Mouse (Mus musculus): ENCODE results near the gene Car10. TPM values are rescaled to one million over a fixed set of nuclear protein-coding genes. Genes with fewer than 3 reads are reported as not detected.

Gene Car10
- polyA plus RNA-seq, 1 experiment from 2014 or later = 2.0 TPM

DNA sequence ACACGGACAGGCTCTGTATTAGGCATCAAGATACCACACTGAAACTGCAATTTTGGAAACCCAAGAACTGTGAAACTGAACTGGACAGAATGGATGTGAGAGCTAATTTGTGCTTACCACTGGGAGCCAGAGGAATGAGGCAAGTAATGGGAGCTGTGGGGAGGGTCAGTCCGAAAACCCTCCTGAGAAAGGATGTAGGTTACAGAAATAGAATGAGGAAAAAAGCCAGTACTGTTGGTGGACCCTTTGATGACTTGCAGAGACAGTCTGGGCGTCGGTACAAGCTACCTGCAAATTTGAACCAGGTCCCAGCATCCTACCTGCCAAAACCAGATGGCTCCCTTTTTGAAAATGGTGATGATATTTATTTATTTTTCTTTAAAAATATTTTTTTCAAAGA is 545.2 kb downstream of the Car10 start:
- DNase-seq (ENCODE audit: low spot score) (no peak), ATAC-seq (ENCODE audit: low read depth) (no peak)
- H3K4me1 ChIP-seq (ENCODE audit: control insufficient read depth, insufficient read depth, low read length) = no peaks in the 10 kb centered on the region
- H3K9me3 ChIP-seq (ENCODE audit: control insufficient read depth, low read length) = no peaks in the 10 kb centered on the region
- no peak overlapping the region for H3K4me2 ChIP-seq (ENCODE audit: low read depth, low read length)
- no peak overlapping the region for H3K27ac ChIP-seq (replicated peaks; ENCODE audit: low read depth, low read length)
- no peak overlapping the region for H3K9ac ChIP-seq (ENCODE audit: low read depth, low read length)
- H3K4me3 ChIP-seq (ENCODE audit: low read depth, low read length) = no peak overlapping the region
- H3K27me3 ChIP-seq (replicated peaks; ENCODE audit: control insufficient read depth, insufficient read depth, low read length) = no peaks in the 10 kb centered on the region
- 72% methylated on average over 4 of the region's 4 CpGs for WGBS
- no peaks in the 10 kb centered on the region for H3K36me3 ChIP-seq (ENCODE audit: control insufficient read depth, insufficient read depth, low read length)

DNA sequence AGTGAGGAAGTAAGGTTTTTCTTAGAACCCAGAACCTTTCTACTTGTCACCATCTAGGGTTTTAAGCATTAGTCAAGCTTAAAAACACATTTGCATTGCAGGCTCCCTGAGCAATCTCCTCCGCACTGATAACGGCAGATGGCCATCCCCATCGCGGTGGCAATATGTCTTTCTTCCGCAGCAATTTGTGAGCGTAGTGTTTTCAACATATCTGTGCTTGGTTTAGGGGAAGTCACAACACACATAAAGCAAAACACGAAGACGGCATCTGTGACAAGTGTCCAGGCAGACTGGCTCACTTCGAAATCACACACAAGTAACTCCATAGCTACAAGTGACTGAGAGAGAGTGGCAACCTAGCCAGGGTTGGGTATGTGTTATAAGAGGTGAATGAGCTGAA is 545.6 kb downstream of the Car10 start:
- Histone ChIP-seq H3K4me1 (ENCODE audit: control insufficient read depth, insufficient read depth, low read length) (no peaks in the 10 kb centered on the region), H3K27me3 (replicated peaks; ENCODE audit: control insufficient read depth, insufficient read depth, low read length) (no peaks in the 10 kb centered on the region), H3K4me3 (ENCODE audit: low read depth, low read length) (no peak overlapping the region), H3K4me2 (ENCODE audit: low read depth, low read length) (no peak overlapping the region), H3K9me3 (ENCODE audit: control insufficient read depth, low read length) (no peaks in the 10 kb centered on the region), H3K9ac (ENCODE audit: low read depth, low read length) (no peak overlapping the region), H3K27ac (replicated peaks; ENCODE audit: low read depth, low read length) (no peak overlapping the region), H3K36me3 (ENCODE audit: control insufficient read depth, insufficient read depth, low read length) (no peaks in the 10 kb centered on the region)
- ATAC-seq (ENCODE audit: low read depth) (no peak), DNase-seq (ENCODE audit: low spot score) (no peak)
- 91% methylated on average over 9 of the region's 9 CpGs for WGBS

GRCm38 (mm10) chr11:93646216-93646615 is 548.4 kb downstream of the Car10 start:
- H3K4me1 ChIP-seq (ENCODE audit: control insufficient read depth, insufficient read depth, low read length) = no peaks in the 10 kb centered on the region
- ATAC-seq (ENCODE audit: low read depth) = no peak
- no peak overlapping the region for H3K9ac ChIP-seq (ENCODE audit: low read depth, low read length)
- H3K27me3 ChIP-seq (replicated peaks; ENCODE audit: control insufficient read depth, insufficient read depth, low read length) = no peaks in the 10 kb centered on the region
- 93% methylated on average over 3 of the region's 3 CpGs for WGBS
- H3K36me3 ChIP-seq (ENCODE audit: control insufficient read depth, insufficient read depth, low read length) = no peaks in the 10 kb centered on the region
- DNase-seq (ENCODE audit: low spot score) = no peak
- no peaks in the 10 kb centered on the region for H3K9me3 ChIP-seq (ENCODE audit: control insufficient read depth, low read length)
- H3K4me2 ChIP-seq (ENCODE audit: low read depth, low read length) = no peak overlapping the region
- no peak overlapping the region for H3K4me3 ChIP-seq (ENCODE audit: low read depth, low read length)
- H3K27ac ChIP-seq (replicated peaks; ENCODE audit: low read depth, low read length) = no peak overlapping the region
